Mouse (Mus musculus) neural tube, postnatal 0 days (tissue): ENCODE data around the gene Heatr4. TPM values are rescaled to one million over a fixed set of nuclear protein-coding genes. Genes with fewer than 3 reads are reported as not detected.

ENCODE experiments used
- polyA plus RNA-seq: library from polyadenylated mRNA; unstranded; fragments of >200 nt; fragmentation: Nextera tagmentation; extraction: Ambion mirVana; gene quantifications from 2 replicates; pipeline ENCODE4 v1.2.1, GENCODE M21; 2015

Gene Heatr4
- 0.05 TPM in 1 of 2 replicates, not detected in the other for polyA plus RNA-seq

GRCm38 (mm10) chr12:83984752-83985151, at the start of gene Heatr4:
Heatr4 (minus strand) TSS chr12:83984852.

GRCm38 (mm10) chr12:84009171-84009965, 24.7 kb upstream of the Heatr4 start, which contains the start of gene Acot1:
Acot1 (plus strand) TSS chr12:84009490.

GRCm38 (mm10) chr12:83987583-83988441, 3.2 kb upstream of the Heatr4 start, which contains the start of gene Acot2:
Acot2 (plus strand) TSS chr12:83987861.

GRCm38 (mm10) chr12:83950493-83950839, 34.2 kb downstream of the Heatr4 start, which contains the start of gene Riox1:
Riox1 (plus strand) TSS chr12:83950608.

GRCm38 (mm10) chr12:83921535-83922381, 62.9 kb downstream of the Heatr4 start, which contains the start of gene Numb:
Numb (minus strand) TSS chr12:83921934.

Other genes with a start within 250 kb of the Heatr4 start
- 0.31 and 0.38 TPM in 2 replicates for gene Papln, start 221.2 kb downstream of the Heatr4 start, polyA plus RNA-seq
- gene Numb, start 62.9 kb downstream of the Heatr4 start, polyA plus RNA-seq: 9.9 and 12.6 TPM in 2 replicates
- 10.9 and 11.4 TPM in 2 replicates for gene Riox1, start 34.2 kb downstream of the Heatr4 start, polyA plus RNA-seq
- gene Acot2, start 3.0 kb upstream of the Heatr4 start, polyA plus RNA-seq: 24.2 and 26.1 TPM in 2 replicates
- 139 and 144 TPM in 2 replicates for gene Acot1, start 24.6 kb upstream of the Heatr4 start, polyA plus RNA-seq
- gene Acot4, start 53.5 kb upstream of the Heatr4 start, polyA plus RNA-seq: 0.84 and 1.6 TPM in 2 replicates
- not detected in 2 replicates for gene Gm49366, start 54.1 kb upstream of the Heatr4 start, polyA plus RNA-seq
- gene Acot3, start 67.3 kb upstream of the Heatr4 start, polyA plus RNA-seq: 1.5 and 1.6 TPM in 2 replicates
- 3.4 TPM in 2 replicates for gene Acot5, start 84.5 kb upstream of the Heatr4 start, polyA plus RNA-seq
- 1.8 and 1.9 TPM in 2 replicates for gene Acot6, start 115.8 kb upstream of the Heatr4 start, polyA plus RNA-seq
- 8.2 and 11.2 TPM in 2 replicates for gene Dnal1, start 129.5 kb upstream of the Heatr4 start, polyA plus RNA-seq
- 4.1 and 4.5 TPM in 2 replicates for gene Pnma1, start 163.6 kb upstream of the Heatr4 start, polyA plus RNA-seq
- 3.7 and 4.1 TPM in 2 replicates for gene Elmsan1, start 234.0 kb upstream of the Heatr4 start, polyA plus RNA-seq